ENCODE assay signal across 8 mouse cellular contexts in genomic region chr6:114899652-114900051, GRCm38 (mm10).
DNase-seq lines count a peak whose midpoint lies in the region; ATAC-seq and TF ChIP-seq lines count a peak whose summit lies in the region.

No protein-coding gene starts in this region.

- H3K9ac ChIP-seq in liver, embryonic 11.5 days (ENCODE audit: low read depth, low read length), result peak overlapping the region; percentile 39; the same call in 1 of the 2 replicates
- H3K9ac ChIP-seq in embryonic facial prominence, embryonic 15.5 days, result no peak overlapping the region
- 0 out of 2 replicates have a peak overlapping the region, but pooled peaks have one; percentile 41 for H3K9ac ChIP-seq in limb, embryonic 11.5 days (ENCODE audit: low read length)

- peak overlapping the region; percentile 97 for H3K27ac ChIP-seq in liver, embryonic 11.5 days (ENCODE audit: low read depth, low read length)
- H3K27ac ChIP-seq in embryonic facial prominence, embryonic 15.5 days (replicated peaks), result peak overlapping the region; percentile 83
- H3K27ac ChIP-seq in limb, embryonic 11.5 days (replicated peaks; ENCODE audit: low read depth, low read length), result peak overlapping the region; percentile 68; the same call in 1 of the 2 replicates
- H3K27ac ChIP-seq in olfactory bulb, adult 2 months (ENCODE audit: insufficient read depth, low read depth, low read length), result 0 out of 2 replicates have a peak overlapping the region, but pooled peaks have one; percentile 1

- TF ChIP-seq CTCF in olfactory bulb, adult 2 months (IDR thresholded peaks at IDR 0.05; ENCODE audit: insufficient read depth, low read depth, low read length), result no peak

- peak overlapping the region; percentile 69 for H3K4me2 ChIP-seq in liver, embryonic 11.5 days
- peak overlapping the region; percentile 31 for H3K4me2 ChIP-seq in embryonic facial prominence, embryonic 15.5 days (replicated peaks)
- peak overlapping the region; percentile 38 for H3K4me2 ChIP-seq in limb, embryonic 11.5 days (ENCODE audit: low read depth, severe bottlenecking)

- no peaks in the 10 kb centered on the region; the same call in 1 of the 2 replicates for H3K36me3 ChIP-seq in liver, embryonic 11.5 days (ENCODE audit: control insufficient read depth, insufficient read depth, low read length)
- peaks cover 6% of the 10 kb centered on the region; the same call in 1 of the 2 replicates for H3K36me3 ChIP-seq in embryonic facial prominence, embryonic 15.5 days
- peaks cover 4% of the 10 kb centered on the region for H3K36me3 ChIP-seq in limb, embryonic 11.5 days (ENCODE audit: control insufficient read depth, insufficient read depth, low read length)

- H3K4me1 ChIP-seq in liver, embryonic 11.5 days (replicated peaks; ENCODE audit: control insufficient read depth, insufficient read depth, low read length), result peaks cover 56% of the 10 kb centered on the region
- H3K4me1 ChIP-seq in embryonic facial prominence, embryonic 15.5 days, result peaks cover 65% of the 10 kb centered on the region
- peaks cover 49% of the 10 kb centered on the region for H3K4me1 ChIP-seq in limb, embryonic 11.5 days (ENCODE audit: control insufficient read depth, insufficient read depth, low read length)
- peaks cover 36% of the 10 kb centered on the region for H3K4me1 ChIP-seq in olfactory bulb, adult 2 months (ENCODE audit: control insufficient read depth, insufficient read depth, low read length)

- no peak for TF ChIP-seq POLR2A in olfactory bulb, adult 2 months (IDR thresholded peaks at IDR 0.05; ENCODE audit: insufficient read depth, low read depth, low read length)

- no peak for DNase-seq in liver, embryonic 11.5 days (ENCODE audit: low spot score)
- DNase-seq in liver, result no peak
- peak; percentile 75 for DNase-seq in limb, embryonic 11.5 days (ENCODE audit: low spot score)
- DNase-seq in cerebellum, adult 9-10 months, result no peak
- DNase-seq in Muller cell, postnatal 12 days (ENCODE audit: inconsistent ontology term), result no peak

- no peaks in the 10 kb centered on the region for H3K27me3 ChIP-seq in liver, embryonic 11.5 days (replicated peaks; ENCODE audit: control insufficient read depth, insufficient read depth, low read length)
- H3K27me3 ChIP-seq in embryonic facial prominence, embryonic 15.5 days, result no peaks in the 10 kb centered on the region
- H3K27me3 ChIP-seq in limb, embryonic 11.5 days (ENCODE audit: control insufficient read depth, insufficient read depth, low read length), result no peaks in the 10 kb centered on the region

- ATAC-seq in liver, embryonic 11.5 days (replicated peaks; ENCODE audit: low FRiP score), result no peak
- ATAC-seq in embryonic facial prominence, embryonic 15.5 days (ENCODE audit: insufficient number of reproducible peaks, low FRiP score, low TSS enrichment, low read depth), result 0 out of 2 replicates have a peak, but pooled peaks have one; percentile 27
- ATAC-seq in limb, embryonic 11.5 days (ENCODE audit: insufficient number of reproducible peaks, low FRiP score, low TSS enrichment, low read depth), result peak; percentile 18; the same call in 1 of the 2 replicates
- ATAC-seq in frontal cortex, adult (ENCODE audit: low TSS enrichment), result no peak

- 39% methylated on average over 7 of the region's 7 CpGs for WGBS in liver, embryonic 11.5 days
- WGBS in embryonic facial prominence, embryonic 15.5 days, result 8% methylated on average over 7 of the region's 7 CpGs
- WGBS in limb, embryonic 11.5 days, result 9% methylated on average over 7 of the region's 7 CpGs
- 50% methylated on average over 7 of the region's 7 CpGs for WGBS in olfactory bulb, adult 2 months

- H3K9me3 ChIP-seq in liver, embryonic 11.5 days (ENCODE audit: control insufficient read depth, low read length), result no peaks in the 10 kb centered on the region
- H3K9me3 ChIP-seq in embryonic facial prominence, embryonic 15.5 days (replicated peaks), result no peaks in the 10 kb centered on the region
- H3K9me3 ChIP-seq in limb, embryonic 11.5 days (ENCODE audit: control insufficient read depth, low read length), result no peaks in the 10 kb centered on the region; the same call in 1 of the 2 replicates

- no peak overlapping the region for H3K4me3 ChIP-seq in liver, embryonic 11.5 days (ENCODE audit: low read depth, low read length)
- H3K4me3 ChIP-seq in embryonic facial prominence, embryonic 15.5 days (replicated peaks), result peak overlapping the region; percentile 11; the same call in 1 of the 2 replicates
- no peak overlapping the region for H3K4me3 ChIP-seq in limb, embryonic 11.5 days (ENCODE audit: low read depth, low read length)
- no peak overlapping the region for H3K4me3 ChIP-seq in olfactory bulb, adult 2 months (ENCODE audit: insufficient read depth, low read depth, low read length)

Comparison
In these comparisons a context has a peak if more than half of its experiments do, and no peak if none do; other contexts are left out.
1. ATAC-seq: peak in embryonic facial prominence, embryonic 15.5 days (single experiment) and limb, embryonic 11.5 days (single experiment); none in liver, embryonic 11.5 days (single experiment) and frontal cortex, adult (single experiment).
2. H3K27ac ChIP-seq: peak in every context shown above with its lines; median percentile 97 in liver, embryonic 11.5 days; 83 in embryonic facial prominence, embryonic 15.5 days; 68 in limb, embryonic 11.5 days; 1 in olfactory bulb, adult 2 months.
3. Peak in every context shown above with its lines, with median percentiles within 50 percentile points of each other: H3K4me2 ChIP-seq.